Mouse (Mus musculus) heart, embryonic 14.5 days (tissue): ENCODE measurements around the gene 3830406C13Rik. TPM values are rescaled to one million over a fixed set of nuclear protein-coding genes. Genes with fewer than 3 reads are reported as not detected.

ENCODE experiments used
- ATAC-seq: fragments of 200-750 bp; cut with Nextera tagmentation; 2 replicates; pipeline ENCODE4 v1.8.0; 2017; ENCODE audit warnings: low read depth, moderate TSS enrichment; ENCODE audit not compliant: insufficient number of reproducible peaks, insufficient read depth, low FRiP score
- H3K27ac ChIP-seq, 2 experiments: fragments of 200-500 bp in 1 of 2; fragments of 300-500 bp in 1 of 2; sonication (generic) in 1 of 2; replicated peaks in 1 of 2; 2 replicates each; pipeline ENCODE4 v1.5.1; 2012 to 2014; ENCODE audit warnings: low read depth in 2 of 2, low read length in 2 of 2, control low read depth in 1 of 2, mild to moderate bottlenecking in 1 of 2, mixed read lengths in 1 of 2; ENCODE audit not compliant: control insufficient read depth in 1 of 2, insufficient read depth in 1 of 2
- H3K27me3 ChIP-seq: fragments of 300-500 bp; sonication (generic); 2 replicates; pipeline ENCODE4 v1.6.1; 2014; ENCODE audit warnings: mild to moderate bottlenecking, low read length, control low read depth; ENCODE audit not compliant: control insufficient read depth, insufficient read depth
- H3K36me3 ChIP-seq: fragments of 300-500 bp; sonication (generic); 2 replicates; pipeline ENCODE4 v1.6.1; 2014; ENCODE audit warnings: mild to moderate bottlenecking, control low read depth, low read length, mixed read lengths; ENCODE audit not compliant: control insufficient read depth, insufficient read depth
- H3K4me1 ChIP-seq, 2 experiments: fragments of 200-500 bp in 1 of 2; fragments of 300-500 bp in 1 of 2; sonication (generic) in 1 of 2; 2 replicates each; pipeline ENCODE4 v1.6.1; 2012 to 2014; ENCODE audit warnings: low read length in 2 of 2, control low read depth in 1 of 2, mixed read lengths in 1 of 2; ENCODE audit not compliant: control insufficient read depth in 2 of 2, insufficient read depth in 2 of 2
- H3K4me2 ChIP-seq: fragments of 300-500 bp; sonication (generic); 2 replicates; pipeline ENCODE4 v1.6.1; 2014; ENCODE audit warnings: mild to moderate bottlenecking, low read length
- H3K4me3 ChIP-seq, 2 experiments: fragments of 200-500 bp in 1 of 2; fragments of 300-500 bp in 1 of 2; sonication (generic) in 1 of 2; 2 replicates each; pipeline ENCODE4 v1.5.1; 2012 to 2014; ENCODE audit warnings: low read length in 2 of 2, mild to moderate bottlenecking in 2 of 2, control low read depth in 1 of 2, low read depth in 1 of 2, moderate library complexity in 1 of 2; ENCODE audit not compliant: control insufficient read depth in 1 of 2, insufficient read depth in 1 of 2
- H3K9ac ChIP-seq: fragments of 300-500 bp; sonication (generic); 2 replicates; pipeline ENCODE4 v1.6.1; 2014; ENCODE audit warnings: mild to moderate bottlenecking, low read length
- H3K9me3 ChIP-seq: fragments of 300-500 bp; sonication (generic); 2 replicates; pipeline ENCODE4 v1.6.1; 2016; ENCODE audit warnings: low read length, control low read depth; ENCODE audit not compliant: control insufficient read depth
- WGBS: fragments of 180-500 bp; shearing (Covaris S2); extraction: QIAGEN DNeasy Blood & Tissue Kit; methylation state at CpG from one replicate; pipeline ENCODE4 v1.1.7; 2014; 5-methylcytosine and 5-hydroxymethylcytosine counted together
- polyA plus RNA-seq: library from polyadenylated mRNA; unstranded; fragments of >200 nt; fragmentation: Nextera tagmentation; extraction: Ambion mirVana; gene quantifications from 2 replicates; pipeline ENCODE4 v1.2.1, GENCODE M21; 2014

The 3830406C13Rik gene
- polyA plus RNA-seq, 1 experiment from 2014 or later: 32.3 TPM

GRCm38 (mm10) chr14:12343451-12343941, 59.5 kb downstream of the 3830406C13Rik start:
- H3K9me3 ChIP-seq: no peaks in the 10 kb centered on the region
- H3K36me3 ChIP-seq: no peaks in the 10 kb centered on the region
- no peak overlapping the region for H3K4me3 ChIP-seq
- peaks cover 2 to 20% of the 10 kb centered on the region in 2 experiments; a peak in 3 of 4 replicates for H3K4me1 ChIP-seq
- ATAC-seq: no peak
- H3K4me2 ChIP-seq: no peak overlapping the region
- no peak overlapping the region for H3K9ac ChIP-seq
- H3K27me3 ChIP-seq: peaks cover 97% of the 10 kb centered on the region
- no peak overlapping the region for H3K27ac ChIP-seq
- 3% methylated on average over 20 of the region's 20 CpGs for WGBS

GRCm38 (mm10) chr14:12344061-12344745, 60.2 kb downstream of the 3830406C13Rik start:
- H3K27ac ChIP-seq: no peak overlapping the region
- peaks cover 2 to 20% of the 10 kb centered on the region in 2 experiments; a peak in 3 of 4 replicates for H3K4me1 ChIP-seq
- H3K9ac ChIP-seq: no peak overlapping the region
- peak overlapping the region; percentile 65 for H3K4me2 ChIP-seq
- peaks cover 99% of the 10 kb centered on the region for H3K27me3 ChIP-seq
- WGBS: 2% methylated on average over 24 of the region's 24 CpGs
- H3K4me3 ChIP-seq: peak overlapping the region in 1 of 2 experiments; percentile 22; a peak in 2 of 4 replicates
- ATAC-seq: no peak
- no peaks in the 10 kb centered on the region for H3K36me3 ChIP-seq
- H3K9me3 ChIP-seq: no peaks in the 10 kb centered on the region

DNA sequence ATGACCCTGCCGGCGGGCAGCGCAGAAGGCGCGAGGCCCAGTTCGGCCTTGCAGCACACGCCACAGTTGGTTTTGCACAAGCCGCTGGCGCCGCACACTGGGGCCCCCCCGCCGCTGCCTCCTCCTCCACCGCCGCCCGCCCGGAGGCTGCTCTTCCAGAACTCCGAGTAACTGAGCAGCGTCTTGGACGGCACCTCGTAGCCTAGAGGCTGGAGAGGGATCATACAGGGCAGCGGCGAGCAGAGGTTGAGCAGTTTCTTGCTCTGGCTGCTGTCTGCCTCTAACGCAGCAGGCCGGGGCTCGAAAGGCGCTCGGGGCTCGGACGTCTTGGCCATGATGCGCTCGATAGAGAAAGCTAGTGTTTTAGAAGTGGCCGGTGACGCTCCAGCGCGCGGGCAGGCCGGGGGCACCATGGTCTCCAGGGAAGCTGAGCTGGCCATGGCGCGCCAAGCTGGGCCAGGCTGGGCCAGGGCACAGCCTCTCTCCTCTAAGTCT, 60.8 kb downstream of the 3830406C13Rik start:
- H3K4me1 ChIP-seq: peaks cover 2 to 20% of the 10 kb centered on the region in 2 experiments; a peak in 3 of 4 replicates
- under 1% methylated on average over 39 of the region's 39 CpGs for whole genome bisulfite sequencing
- H3K36me3 ChIP-seq: no peaks in the 10 kb centered on the region
- H3K9me3 ChIP-seq: no peaks in the 10 kb centered on the region
- no peak overlapping the region for H3K27ac ChIP-seq
- peak overlapping the region; percentile 65 for H3K4me2 ChIP-seq
- peak overlapping the region; percentile 6 to 22; a peak in 3 of 4 replicates for H3K4me3 ChIP-seq
- H3K9ac ChIP-seq: no peak overlapping the region
- peaks cover 99% of the 10 kb centered on the region for H3K27me3 ChIP-seq
- ATAC-seq: no peak

GRCm38 (mm10) chr14:12345241-12345921, 61.4 kb downstream of the 3830406C13Rik start:
- Histone ChIP-seq H3K9ac (no peak overlapping the region), H3K4me3 (peak overlapping the region in 1 of 2 experiments; percentile 38; a peak in 2 of 4 replicates), H3K36me3 (no peaks in the 10 kb centered on the region), H3K27me3 (peaks cover 100% of the 10 kb centered on the region), H3K4me1 (peaks cover 2 to 20% of the 10 kb centered on the region in 2 experiments; a peak in 3 of 4 replicates), H3K9me3 (no peaks in the 10 kb centered on the region), H3K27ac (no peak overlapping the region), H3K4me2 (peak overlapping the region; percentile 65)
- under 1% methylated on average over 40 of the region's 40 CpGs for WGBS
- ATAC-seq: no peak

DNA sequence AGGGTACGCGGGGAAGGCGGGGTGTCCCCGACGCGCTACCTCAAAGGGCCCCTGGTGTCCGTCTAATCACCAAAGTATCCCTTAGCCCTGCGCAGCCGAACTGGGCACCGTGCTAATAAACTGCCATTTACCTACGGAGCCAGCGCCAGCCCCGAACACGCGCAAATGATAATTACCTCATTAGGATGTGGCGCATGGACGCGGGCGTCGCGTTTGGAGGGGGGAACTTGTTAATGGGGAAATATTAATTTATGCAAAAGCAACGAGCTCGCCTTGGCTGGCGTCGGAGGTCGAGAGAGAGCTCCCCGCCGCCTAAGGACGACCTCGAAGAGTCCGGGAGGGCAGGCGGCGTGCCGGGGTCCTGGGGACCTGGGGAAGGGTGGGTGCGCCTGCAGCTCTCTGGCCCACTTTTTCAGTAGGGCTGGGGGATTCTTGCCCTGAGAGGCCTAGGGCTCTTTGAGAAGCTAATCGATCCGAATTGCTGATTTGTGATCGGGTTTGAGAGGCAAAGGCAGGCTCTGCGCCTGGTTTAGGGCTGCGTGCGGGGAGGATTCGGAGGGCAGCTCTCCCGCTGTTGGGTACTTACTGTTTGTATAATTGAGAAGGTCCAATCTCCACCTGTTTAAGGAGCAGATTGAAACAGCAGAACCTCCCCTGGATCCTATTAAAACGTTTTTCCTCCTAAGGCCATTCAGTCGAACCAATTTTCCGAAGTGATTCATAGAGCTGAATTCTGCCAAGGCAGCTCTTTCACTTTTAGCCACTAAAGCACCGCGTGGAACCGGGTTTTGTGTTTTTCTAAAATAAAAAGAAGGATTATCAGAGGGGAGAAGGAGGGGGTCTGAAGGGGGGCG, 62.3 kb downstream of the 3830406C13Rik start:
- no peak overlapping the region for H3K9ac ChIP-seq

GRCm38 (mm10) chr14:12346865-12347600, 63.1 kb downstream of the 3830406C13Rik start:
- 3% methylated on average over 26 of the region's 26 CpGs for WGBS
- no peak overlapping the region for H3K27ac ChIP-seq

More for the DNA sequence above, 62.3 kb downstream of the 3830406C13Rik start:
- H3K27ac ChIP-seq: no peak overlapping the region
- 2% methylated on average over 50 of the region's 50 CpGs for WGBS
- H3K36me3 ChIP-seq: no peaks in the 10 kb centered on the region
- peaks cover 2 to 17% of the 10 kb centered on the region in 2 experiments; a peak in 3 of 4 replicates for H3K4me1 ChIP-seq
- peak overlapping the region; percentile 26 to 38 for H3K4me3 ChIP-seq
- peak overlapping the region; percentile 65 for H3K4me2 ChIP-seq
- no peak for ATAC-seq
- peaks cover 100% of the 10 kb centered on the region for H3K27me3 ChIP-seq
- no peaks in the 10 kb centered on the region for H3K9me3 ChIP-seq

More at GRCm38 (mm10) chr14:12346865-12347600, 63.1 kb downstream of the 3830406C13Rik start:
- Histone ChIP-seq H3K4me2 (peak overlapping the region; percentile 65), H3K4me3 (peak overlapping the region; percentile 26 to 38; a peak in 2 of 4 replicates), H3K9me3 (no peaks in the 10 kb centered on the region), H3K27me3 (peaks cover 99% of the 10 kb centered on the region), H3K36me3 (no peaks in the 10 kb centered on the region), H3K9ac (no peak overlapping the region), H3K4me1 (peaks cover 2 to 15% of the 10 kb centered on the region in 2 experiments; a peak in 3 of 4 replicates)
- ATAC-seq: no peak
